Mouse (Mus musculus): Measurements from ENCODE around the gene AI413582. TPM values are rescaled to one million over a fixed set of nuclear protein-coding genes. Genes with fewer than 3 reads are reported as not detected.

The AI413582 gene
- 10 to 100 TPM; 85.5 to 94.2 TPM for total RNA-seq (2021)

DNA sequence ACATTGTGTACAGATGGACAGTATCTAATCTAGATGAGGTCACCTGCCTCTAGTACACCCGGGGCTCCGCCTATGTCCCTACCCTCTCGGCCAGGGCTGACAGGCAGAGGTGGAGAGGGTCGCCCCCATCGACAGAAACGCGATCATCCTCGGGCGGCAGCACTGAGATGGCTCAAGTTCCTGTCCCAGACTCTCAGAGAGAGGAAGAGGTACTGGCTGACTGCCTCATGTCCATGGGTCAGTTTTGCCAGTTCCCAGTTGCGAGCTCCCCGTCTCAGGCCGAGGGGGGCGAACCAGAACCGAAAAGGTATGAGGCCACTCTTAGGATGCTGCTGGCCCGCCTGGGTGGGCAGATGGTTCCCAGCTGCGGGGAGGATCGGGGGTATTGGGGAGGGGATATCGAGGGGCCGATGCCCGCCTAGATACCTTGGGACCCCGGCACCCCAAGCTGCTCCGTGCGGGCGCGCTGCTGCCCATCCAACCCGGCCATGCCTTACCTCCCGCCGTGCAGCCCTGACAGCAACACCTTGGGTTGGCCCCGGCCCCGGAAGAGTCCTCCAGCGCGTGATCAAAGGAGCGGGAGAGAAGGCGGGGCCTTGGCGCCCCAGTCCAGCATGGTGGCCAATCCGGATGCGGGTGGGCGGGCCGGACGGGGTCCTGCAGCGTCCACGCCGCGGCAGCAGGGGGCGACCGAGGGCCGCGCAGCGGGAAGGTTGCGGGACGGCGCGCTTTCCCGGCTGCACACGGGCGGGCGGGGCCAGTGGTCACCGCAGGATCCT, at the start of gene AI413582:
AI413582 (minus strand) TSS at position 594 of the 779 bp plus-strand sequence.
- peak; percentile 97 to 98 for DNase-seq (ENCODE audit: low spot score in 2 of 2)
- intact Hi-C loops (cut with DNase I): loop anchor here (2.0 kb wide), 2 partner anchors 57 to 69 kb away; partner anchors contain the start of genes Nudt3 and RPS10-NUDT3

DNA sequence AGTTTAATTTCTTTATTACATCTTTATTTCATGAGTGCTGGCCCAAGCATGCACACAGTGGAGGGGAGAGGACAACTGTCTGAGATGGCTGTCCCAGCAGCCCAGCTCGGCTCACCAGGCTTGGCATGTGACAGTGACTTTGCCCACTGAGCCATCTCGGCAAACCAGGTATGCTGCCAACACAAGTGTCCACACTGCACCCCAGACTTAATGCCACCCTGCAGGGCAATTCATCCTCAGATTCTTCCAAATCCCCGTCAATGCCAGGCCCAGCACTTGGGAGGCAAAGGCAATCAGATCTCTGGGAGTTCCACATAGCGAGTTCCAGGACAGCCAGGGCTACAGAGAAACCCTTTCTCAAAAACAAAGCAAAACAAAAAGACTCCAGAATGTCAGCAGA, 47.5 kb upstream of the AI413582 start:
- intact Hi-C loops (cut with DNase I): no loop called here
- no peak for DNase-seq (ENCODE audit: low spot score in 2 of 2)

DNA sequence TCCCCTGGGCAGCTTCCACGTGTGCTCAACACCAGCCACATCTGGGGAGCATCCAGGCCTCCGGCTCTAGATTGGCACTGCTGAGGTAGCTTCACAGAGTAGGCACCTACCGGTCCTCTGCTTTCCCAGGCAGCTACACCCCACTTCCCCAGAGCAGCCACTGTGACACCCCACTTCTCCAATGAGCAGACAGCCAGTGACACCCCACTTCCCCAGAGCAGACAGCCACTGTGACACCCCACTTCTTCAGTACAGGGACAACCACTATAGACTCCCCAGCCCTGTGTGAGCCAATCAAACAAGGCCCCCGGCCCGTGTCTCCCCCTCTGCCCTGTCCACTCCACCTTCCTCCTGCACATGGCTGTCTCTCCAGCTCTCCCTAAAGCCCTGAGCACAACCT, 46.4 kb upstream of the AI413582 start:
- intact Hi-C loops (cut with DNase I): no loop called here
- no peak for DNase-seq (ENCODE audit: low spot score in 2 of 2)

DNA sequence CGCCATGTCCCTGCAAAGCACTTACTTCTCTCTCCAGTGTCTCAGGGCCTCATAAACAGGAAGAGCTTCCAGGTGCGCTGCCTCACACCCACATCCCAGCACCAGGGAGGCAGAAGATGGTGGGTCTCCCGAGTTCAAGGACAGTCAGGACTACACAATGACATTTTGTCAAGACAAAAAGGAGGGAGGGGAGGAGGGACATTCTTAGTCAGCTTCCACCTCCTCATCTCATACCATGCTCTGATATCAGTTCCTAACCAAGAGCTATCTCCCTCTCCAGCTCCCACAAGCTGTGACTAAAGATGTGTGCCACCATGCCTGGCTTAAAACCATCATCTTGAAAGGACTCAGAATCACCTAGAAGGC, 45.9 kb upstream of the AI413582 start:
- no peak for DNase-seq (ENCODE audit: low spot score in 2 of 2)
- intact Hi-C loops (cut with DNase I): no loop called here

DNA sequence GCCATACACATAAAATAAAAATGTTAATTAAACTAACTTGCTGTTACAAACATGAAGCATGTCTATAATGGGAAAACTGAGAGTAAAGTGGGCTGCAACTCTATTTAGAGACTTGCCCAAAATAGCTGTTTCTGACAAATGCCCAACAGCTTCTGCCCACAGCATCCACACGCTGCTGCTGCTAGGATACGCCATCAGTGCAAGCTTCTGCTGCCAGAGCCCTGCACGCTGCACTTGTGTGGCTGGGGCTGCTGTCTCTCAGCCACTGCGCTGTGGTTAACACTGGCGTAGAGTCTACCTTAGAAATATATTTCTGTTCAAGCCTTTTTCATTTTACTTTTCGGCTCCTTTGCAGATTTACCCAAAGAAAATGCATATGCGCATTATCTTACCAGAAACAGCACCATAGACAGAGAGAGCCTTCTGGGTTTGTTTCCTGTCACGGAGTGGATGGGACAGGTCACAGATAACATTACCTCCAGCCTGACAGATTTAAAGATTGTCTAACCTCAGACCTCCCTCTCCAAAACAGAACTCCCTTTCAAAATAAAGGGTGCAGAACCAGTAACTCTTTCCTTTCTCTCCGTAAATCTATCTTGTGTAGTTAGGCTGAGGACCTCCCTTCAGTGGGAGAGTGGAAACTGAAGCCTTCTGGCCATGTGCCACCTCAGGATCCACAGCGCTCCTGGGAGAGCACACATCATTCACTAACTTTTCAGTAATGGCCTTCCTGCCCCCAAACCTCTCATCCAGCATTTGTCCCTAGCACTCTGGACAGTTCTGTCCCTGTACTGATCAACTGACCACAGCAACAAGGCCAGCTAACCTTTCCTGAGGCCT, 45.3 kb upstream of the AI413582 start:
- DNase-seq (ENCODE audit: low spot score in 2 of 2): peak; percentile 74 to 79
- intact Hi-C loops (cut with DNase I): no loop called here

DNA sequence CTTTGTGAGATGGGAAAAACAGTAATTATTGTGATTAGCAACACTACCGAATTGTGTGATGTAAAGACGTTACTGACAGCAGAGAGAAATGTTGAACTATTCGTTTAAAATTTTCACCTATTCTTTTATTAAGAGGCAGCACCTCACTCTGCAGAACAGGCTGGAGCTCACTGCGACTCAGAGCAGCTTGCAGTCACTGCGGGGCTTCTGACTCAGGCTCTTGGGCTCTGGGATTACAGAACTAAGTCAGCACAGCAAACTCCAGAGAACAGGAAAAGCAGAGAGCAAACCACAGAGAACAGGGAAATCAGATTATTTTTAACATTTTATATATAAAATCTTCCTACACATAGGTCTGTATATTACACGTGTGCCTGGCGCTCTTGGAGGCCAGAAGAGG, 44.0 kb upstream of the AI413582 start:
- intact Hi-C loops (cut with DNase I): no loop called here

DNA sequence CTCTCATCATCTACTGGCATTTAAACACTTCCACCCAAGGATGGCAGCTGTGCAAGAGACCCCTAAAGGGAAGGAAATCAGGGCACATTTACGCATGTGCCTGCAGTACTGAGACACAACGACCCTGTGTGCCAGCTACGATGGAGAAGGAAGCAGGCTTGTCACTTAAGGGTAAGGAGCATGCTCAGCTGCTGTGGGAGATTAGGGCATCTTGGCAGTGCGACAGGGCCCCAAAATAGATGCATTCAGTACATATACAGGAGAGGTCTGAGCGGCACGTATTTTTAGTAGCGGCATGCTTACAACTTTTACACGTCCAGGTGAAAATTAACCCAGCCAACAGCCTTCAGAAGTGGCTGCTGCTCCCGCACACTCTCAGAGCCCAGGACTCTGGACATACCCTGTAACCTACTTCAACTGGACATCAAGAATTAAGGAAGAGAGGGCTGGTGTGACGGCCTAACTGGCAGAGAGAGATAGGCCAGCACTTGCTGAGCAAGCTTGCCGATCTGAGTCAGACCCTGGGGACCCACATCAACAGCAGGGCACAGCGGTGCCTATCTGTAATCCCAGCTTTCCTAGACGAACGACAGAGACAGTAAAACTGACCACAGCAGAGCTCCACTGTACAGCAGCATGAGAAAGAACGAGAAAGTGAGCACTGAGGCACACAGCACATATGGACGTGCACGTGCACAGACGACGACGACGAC, 38.1 kb upstream of the AI413582 start:
- peak in 1 of 2 experiments; percentile 32 for DNase-seq (ENCODE audit: low spot score in 2 of 2)
- intact Hi-C loops (cut with DNase I): no loop called here

More for the DNA sequence above, 44.0 kb upstream of the AI413582 start:
- no peak for DNase-seq (ENCODE audit: low spot score in 2 of 2)

DNA sequence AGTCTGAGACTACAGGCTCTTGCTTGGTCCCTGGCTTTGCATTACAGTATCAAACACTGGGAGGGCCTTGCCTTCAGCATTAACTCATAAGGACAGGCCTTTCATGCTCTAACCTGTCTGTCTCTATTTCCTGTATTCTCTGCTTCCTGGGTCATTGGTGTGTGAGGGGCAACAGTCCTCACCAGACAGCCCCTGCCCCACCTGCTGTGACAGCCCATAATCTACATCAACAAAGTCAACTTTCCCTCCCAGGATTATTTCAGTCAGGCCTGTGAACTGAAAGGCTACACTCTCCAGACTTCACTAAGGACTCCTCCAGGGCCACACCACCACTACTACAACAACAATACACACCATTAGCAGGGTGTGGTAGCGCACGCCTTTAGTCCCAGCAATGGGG, 37.5 kb upstream of the AI413582 start:
- intact Hi-C loops (cut with DNase I): no loop called here
- DNase-seq (ENCODE audit: low spot score in 2 of 2): no peak

DNA sequence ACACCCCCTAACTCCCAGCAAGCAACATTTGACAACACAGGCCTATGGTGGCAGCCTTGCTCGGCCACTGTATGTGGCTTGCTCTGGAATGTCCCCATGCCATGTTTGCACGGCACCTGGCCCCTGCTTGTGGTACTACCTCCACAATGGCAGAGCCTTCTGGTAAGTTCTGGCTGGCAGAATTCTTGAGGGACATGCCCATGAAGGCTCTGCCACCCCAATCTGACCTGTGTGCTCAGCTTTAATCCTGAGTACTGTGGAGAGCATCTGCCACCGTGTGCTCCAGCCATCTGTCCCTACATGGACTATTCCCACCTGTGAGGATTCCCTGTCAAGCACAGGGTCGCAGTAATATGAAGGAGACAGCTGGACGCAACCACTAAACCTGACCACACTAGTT, 35.3 kb upstream of the AI413582 start:
- no peak for DNase-seq (ENCODE audit: low spot score in 2 of 2)
- intact Hi-C loops (cut with DNase I): no loop called here

DNA sequence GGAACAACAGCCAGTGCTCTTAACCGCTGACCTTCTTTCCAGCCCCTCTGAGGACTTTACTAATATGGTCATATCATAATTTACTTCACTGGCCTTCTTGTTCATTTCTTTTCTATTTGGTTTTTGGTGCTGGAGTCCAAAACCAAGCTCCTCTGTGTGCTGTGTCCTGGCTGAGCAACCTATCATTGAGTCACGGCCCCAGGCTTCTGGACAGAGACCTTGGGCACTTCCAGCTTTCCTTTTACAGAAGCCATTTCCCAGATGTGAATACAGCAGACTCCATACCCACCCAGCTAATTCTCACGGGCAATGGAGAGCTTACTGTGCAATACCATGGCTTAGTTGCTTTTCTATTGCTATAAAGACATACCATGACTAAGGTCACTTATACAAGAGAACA, 34.7 kb upstream of the AI413582 start:
- no peak for DNase-seq (ENCODE audit: low spot score in 2 of 2)
- intact Hi-C loops (cut with DNase I): no loop called here

DNA sequence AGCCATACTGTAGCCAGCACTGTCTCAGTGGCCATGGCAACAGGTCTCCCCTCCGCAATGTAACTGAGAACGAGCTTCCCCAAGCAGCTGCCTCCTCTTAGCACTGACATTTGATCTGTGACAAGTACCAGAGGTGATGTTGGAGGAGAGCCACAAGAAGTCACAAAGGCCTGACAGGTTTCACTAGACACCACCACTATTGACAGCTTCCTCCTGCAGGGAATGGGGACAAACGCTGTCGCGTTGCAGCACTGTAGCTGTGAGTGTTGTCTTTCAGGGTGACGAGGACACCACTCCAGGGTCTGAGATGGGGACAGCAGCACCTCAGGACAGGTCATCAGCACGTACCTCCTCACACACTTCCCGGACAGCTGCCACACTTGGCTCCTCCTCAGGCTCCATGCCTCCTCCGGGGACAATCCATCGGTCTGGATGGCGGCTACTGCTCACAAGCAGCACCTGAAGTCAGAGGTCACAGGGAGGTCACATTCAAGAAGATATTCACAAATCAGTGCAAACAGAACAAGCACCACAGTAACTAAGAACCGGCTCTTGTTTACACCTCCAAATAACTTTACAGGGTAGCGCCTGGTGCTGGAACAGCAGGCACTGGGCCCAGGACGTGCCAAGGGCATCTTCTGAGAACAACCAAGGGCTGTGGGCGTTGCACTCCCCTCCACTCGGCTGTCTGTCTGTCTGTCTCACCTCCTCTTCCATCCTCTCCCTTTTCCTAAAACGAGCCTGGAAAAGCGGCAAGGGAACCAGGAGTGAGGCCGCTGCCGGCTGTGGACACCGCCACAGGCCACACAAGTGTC, 31.0 kb upstream of the AI413582 start:
- intact Hi-C loops (cut with DNase I): no loop called here
- DNase-seq (ENCODE audit: low spot score in 2 of 2): no peak

DNA sequence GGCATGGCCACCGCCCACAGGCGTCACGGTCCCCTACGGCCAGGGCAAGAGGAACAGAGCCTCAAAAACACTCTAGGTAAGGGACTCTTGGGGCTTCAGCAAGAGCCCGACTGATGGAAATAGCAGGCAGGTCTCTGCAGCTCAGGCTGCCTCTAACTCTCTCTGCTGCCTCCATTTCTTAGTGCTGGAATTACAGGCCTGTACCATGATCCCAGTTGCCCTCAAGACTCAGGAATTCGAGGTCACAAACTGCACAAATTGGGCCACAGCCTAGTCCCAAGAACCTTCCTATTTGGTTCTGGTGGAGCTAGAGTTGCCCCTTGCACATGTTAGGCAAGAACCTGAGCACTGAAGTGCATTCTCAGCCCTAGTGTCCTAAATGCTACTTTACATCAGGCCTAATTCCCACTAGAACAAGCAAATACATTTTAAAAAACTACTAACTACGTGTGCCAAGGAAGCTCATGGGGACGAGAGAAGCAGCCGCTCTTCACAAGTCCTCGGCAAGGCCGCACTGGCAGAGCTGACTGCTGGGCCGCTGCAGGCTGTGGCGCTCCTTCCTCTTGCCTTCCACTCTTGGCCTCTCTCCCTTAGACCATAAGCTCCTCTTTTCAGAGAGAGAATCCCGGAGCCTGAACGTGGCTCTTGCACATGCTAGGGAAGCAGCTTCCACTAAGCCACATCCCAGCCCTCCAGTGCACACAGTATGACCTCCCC, 30.3 kb upstream of the AI413582 start:
- no peak for DNase-seq (ENCODE audit: low spot score in 2 of 2)
- intact Hi-C loops (cut with DNase I): no loop called here

DNA sequence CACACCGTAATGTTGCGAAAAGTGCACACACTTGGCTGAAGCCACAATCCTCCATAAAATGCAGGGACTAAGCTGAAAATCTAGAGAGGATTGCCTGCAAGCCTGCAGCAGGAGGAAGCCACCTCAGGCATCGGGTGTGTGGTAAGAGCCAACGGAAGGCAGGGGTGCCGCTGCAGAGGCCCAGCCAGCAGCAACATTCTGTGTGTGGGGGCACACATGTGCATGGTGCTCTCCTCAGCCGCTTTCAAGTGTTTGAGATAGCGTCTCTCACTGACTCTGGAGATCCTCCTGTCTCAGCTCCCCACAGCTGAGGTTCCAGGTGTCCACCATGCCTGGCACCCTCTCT, 27.0 kb upstream of the AI413582 start:
- intact Hi-C loops (cut with DNase I): no loop called here
- no peak for DNase-seq (ENCODE audit: low spot score in 2 of 2)

DNA sequence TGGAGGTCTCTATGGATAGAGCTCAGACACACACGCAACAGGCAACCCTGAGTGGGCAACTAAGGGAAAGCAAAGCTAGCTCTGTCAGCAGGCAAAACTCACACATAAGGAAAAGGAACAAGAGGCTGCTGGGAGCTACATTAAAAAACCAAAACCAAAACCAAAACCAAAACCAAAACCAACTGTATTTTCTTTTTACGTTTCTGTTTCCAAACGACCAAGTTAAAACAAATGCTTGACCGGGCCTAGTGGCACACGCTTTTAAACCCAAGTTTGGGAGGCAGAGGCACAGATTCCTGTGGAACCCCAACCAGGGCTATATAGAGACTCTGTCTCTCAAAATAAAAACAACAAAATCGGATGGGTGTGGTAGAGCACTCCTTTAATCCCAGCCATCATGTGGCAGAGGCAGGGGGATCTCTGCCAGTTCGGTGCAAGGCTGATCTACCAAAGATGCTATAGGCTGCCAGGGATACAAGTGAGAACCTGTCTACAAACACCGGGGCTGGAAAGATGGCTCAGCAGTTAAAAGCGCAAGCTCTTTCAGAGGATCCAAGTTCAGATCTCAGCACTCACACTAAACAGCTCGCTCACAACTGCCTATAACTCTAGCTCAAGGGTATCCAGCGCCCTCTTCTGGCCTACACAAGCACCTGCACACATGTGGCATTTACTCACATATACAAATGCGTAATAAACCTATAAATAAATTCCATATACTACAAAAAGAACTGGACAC, 26.4 kb upstream of the AI413582 start:
- intact Hi-C loops (cut with DNase I): no loop called here
- no peak for DNase-seq (ENCODE audit: low spot score in 2 of 2)

DNA sequence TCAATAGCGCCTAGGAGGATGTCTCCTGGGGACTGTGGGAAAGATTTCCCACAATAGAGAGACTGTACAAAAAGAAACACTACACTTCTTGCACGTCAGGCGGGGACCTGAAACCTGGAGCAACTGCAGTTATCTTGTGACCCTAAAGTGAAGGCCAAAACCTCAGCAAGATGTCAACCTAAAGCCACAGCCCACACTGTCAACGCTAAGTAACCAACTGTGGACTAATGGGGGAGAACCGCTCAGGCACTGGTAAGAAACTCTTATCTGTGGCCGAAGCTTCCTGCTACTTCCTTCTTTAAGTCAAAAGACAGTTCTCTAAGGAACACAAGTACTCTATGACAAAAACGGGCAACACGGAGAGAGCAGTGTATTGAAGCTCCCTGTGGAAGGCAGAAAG, 22.7 kb upstream of the AI413582 start:
- no peak for DNase-seq (ENCODE audit: low spot score in 2 of 2)
- intact Hi-C loops (cut with DNase I): no loop called here

DNA sequence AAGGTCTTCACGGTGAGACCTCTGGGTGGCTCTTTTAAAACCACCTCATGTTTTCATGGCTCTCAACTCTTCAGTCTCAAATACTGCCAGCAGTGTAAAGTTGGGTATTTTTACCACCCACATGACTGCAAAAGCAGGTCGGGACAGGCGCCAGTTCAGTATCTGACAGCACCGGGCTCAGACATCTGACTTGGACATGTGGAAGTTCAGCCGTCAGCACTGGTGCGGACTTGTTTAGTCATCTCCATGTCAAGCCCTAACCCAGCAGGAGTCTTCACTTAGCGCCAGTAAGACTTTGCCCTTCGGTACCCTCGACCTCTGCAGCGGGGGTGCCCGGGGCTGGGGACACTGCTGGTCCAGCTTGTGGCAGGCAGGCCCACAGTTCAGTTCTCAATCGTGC, 21.7 kb upstream of the AI413582 start:
- intact Hi-C loops (cut with DNase I): no loop called here
- peak in 1 of 2 experiments; percentile 47 for DNase-seq (ENCODE audit: low spot score in 2 of 2)

DNA sequence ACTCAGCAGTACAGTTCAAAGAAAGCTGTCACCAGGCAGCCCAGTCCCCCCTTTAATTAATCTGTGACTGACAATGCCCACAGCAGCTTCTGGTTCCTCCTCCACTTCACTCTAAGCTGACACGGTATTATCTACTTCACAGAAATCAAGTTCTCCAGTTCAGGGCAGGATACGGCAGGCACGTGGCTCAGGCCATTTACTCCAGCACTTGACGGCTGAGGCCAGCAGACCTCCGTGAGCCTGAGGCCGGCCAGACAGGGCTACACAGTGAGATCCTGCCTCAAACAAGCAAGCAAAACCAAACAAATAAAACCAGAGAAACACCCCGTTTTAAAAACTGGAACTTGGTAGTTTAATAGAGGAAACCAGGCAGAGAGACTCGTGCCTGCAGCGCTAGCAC, 21.1 kb upstream of the AI413582 start:
- DNase-seq (ENCODE audit: low spot score in 2 of 2): no peak
- intact Hi-C loops (cut with DNase I): no loop called here

DNA sequence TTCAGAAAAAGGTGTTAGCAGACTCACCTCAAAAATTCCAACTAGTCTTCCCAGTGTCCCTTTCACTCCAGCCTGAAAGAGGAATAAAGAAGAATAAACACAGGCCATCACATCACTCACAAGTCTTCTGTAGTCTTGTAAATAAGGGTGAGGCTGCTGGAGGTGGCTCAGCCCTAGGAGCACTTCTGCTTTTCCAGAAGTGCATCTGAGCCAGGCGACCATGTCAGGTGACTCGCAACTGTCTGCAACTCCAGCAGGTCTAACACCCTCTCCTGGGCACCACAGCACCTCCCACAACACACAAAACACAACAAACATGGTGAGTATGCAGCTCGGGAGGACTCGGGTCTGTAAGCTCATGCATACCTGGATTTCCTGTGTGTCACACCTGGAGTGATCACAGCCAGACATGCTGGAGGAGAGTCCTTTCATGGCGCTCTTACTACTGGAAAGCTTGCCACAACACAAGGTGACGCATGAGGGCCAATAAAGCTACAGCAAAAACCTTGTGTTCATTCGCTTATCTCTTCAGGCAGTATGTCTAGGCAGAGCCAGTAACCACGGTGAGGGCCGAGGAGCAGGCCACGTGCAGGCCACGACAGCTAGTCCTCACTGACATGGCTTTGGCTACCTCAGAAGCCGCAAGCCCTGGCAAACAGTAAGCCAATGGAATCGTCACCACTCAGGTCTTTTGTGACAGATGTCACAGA, 17.8 kb upstream of the AI413582 start:
- intact Hi-C loops (cut with DNase I): no loop called here
- no peak for DNase-seq (ENCODE audit: low spot score in 2 of 2)

Data from left cerebral cortex, postnatal 36 days (tissue).